Mouse (Mus musculus): ENCODE measurements around the gene Ccdc162.

The Ccdc162 gene

GRCm38 (mm10) chr10:41578541-41578940, 137.9 kb downstream of the Ccdc162 start:
- DNase-seq (ENCODE audit: low read depth, low spot score), result no peak

- no peak for DNase-seq (ENCODE audit: low read depth, low spot score)
Observed at GRCm38 (mm10) chr10:41576328-41576833, 140.1 kb downstream of the Ccdc162 start.

GRCm38 (mm10) chr10:41575451-41576327, 140.7 kb downstream of the Ccdc162 start:
- no peak for DNase-seq (ENCODE audit: low read depth, low spot score)

GRCm38 (mm10) chr10:41573190-41573589, 143.2 kb downstream of the Ccdc162 start:
- no peak for DNase-seq (ENCODE audit: low read depth, low spot score)

- no peak for DNase-seq (ENCODE audit: low read depth, low spot score)
Observed at GRCm38 (mm10) chr10:41572274-41572673, 144.2 kb downstream of the Ccdc162 start.

DNA sequence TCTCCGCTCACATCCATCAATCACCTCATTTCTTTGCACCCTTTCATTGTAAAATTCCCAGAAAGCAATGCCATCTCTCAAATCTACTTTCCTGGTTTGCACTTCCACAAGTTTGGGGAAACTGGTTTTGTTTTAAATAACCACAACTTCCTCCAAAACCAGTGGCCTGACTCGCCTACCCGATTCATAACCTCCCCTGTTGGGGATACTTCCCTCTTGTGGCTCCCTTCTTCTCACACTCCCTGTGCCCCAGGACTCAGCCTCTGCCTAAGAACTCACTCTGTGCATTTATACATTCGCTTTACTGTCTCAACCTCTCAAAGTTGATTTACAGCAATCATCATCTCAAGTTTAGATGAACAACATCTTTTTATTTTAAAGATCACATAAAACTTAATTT, 145.4 kb downstream of the Ccdc162 start:
- no peak for DNase-seq (ENCODE audit: low read depth, low spot score)

- no peak for DNase-seq (ENCODE audit: low read depth, low spot score)
Observed at GRCm38 (mm10) chr10:41568306-41568705, 148.1 kb downstream of the Ccdc162 start.

DNA sequence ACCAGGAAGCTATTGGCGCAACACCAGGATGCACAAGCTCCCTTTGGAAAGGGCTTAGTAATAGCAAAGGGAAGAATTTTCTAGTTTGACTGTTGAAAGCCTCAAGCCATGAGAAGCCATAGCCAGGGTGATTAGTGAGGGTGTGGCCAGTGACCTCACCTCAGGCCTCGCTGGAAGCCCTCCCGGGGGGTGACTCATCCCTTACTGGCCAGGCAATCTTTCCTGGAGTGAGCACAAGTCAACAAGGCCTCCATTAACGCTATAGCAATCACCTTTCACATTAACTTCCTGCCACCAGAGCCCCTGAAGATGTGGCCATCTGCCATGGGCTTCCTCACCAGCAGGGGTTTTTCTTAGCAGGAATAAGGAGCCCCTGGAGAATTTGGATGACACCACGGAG, 151.3 kb downstream of the Ccdc162 start:
- DNase-seq (ENCODE audit: low read depth, low spot score), result no peak

- DNase-seq (ENCODE audit: low read depth, low spot score), result no peak
Observed at GRCm38 (mm10) chr10:41561701-41562395, 154.6 kb downstream of the Ccdc162 start.

DNA sequence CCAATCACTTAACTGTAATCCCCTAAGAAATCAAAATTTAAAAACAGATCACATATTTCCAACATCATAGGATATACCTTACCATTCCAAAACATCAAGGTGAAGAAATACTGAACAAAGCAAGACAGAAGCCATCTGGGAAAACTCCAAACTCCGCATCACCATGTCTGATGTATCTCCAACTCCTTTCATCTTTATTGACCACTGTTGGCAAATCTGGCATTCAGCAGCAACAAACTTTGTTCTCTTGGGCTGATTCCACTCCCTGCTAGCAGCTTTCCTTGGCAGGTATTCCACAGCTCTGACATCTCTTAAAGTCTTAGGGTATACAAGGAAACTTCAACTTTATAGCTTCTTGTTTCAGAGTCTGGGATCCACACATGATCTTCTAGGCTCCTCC, 158.0 kb downstream of the Ccdc162 start:
- no peak for DNase-seq (ENCODE audit: low read depth, low spot score)

GRCm38 (mm10) chr10:41555081-41555480, 161.4 kb downstream of the Ccdc162 start:
- no peak for DNase-seq (ENCODE audit: low read depth, low spot score)

- DNase-seq (ENCODE audit: low read depth, low spot score), result no peak
Observed at GRCm38 (mm10) chr10:41553711-41554110, 162.7 kb downstream of the Ccdc162 start.

DNA sequence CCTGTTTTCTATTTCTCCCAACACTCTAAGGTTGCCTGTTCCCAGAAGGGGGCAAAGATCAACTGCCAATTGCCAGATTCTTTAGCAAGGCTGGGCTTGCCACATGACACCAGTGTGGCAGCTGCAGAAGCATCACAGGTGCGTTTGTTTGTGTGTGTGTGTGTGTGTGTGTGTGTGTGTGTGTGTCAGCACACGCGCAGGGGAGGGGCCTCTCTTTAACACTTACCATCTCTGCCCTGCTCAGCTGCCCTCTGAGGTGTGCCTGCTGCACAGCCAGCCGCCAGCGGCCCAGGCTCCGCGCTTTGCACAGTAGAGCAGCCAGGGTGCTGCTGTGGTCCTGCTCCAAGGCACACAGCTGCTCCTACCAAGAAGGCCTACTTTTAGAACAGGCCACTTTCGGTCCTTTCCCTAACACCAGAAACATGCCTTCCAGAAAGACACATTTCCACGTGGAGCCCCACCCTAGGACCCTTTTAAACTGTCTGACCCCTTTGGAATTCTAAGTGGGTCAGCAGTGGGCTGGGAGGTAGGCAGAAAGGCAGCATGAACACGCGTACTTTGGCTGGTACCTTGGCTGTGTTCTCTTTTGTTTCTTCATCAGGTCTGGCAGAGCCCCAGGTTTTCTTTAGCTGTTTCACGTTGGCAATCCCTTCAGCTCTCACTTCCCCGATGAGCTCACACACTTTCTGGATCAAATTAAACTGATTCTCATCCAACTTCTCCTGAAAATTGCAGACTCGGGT, 163.4 kb downstream of the Ccdc162 start:
- DNase-seq (ENCODE audit: low read depth, low spot score), result peak; percentile 56

DNA sequence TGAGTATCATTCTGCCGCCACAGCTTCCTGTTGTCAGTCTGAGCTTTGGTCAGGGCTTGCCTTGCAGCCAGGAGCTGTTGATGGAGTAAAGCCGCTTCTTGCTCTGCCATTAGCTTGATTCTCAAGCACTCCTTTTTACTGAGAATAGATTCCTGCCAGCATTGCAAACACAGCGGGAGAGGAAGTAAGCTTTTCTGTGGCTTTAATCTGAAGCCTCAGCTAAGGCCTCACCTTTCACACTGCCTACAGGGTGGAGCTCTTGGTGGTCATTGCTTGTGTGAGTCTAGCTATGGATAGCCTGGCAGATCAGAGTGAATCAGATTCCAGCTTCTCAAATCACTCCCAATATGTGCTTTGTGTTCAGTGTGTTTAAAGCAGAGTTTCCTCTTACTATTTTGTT, 164.1 kb downstream of the Ccdc162 start:
- no peak for DNase-seq (ENCODE audit: low read depth, low spot score)

DNA sequence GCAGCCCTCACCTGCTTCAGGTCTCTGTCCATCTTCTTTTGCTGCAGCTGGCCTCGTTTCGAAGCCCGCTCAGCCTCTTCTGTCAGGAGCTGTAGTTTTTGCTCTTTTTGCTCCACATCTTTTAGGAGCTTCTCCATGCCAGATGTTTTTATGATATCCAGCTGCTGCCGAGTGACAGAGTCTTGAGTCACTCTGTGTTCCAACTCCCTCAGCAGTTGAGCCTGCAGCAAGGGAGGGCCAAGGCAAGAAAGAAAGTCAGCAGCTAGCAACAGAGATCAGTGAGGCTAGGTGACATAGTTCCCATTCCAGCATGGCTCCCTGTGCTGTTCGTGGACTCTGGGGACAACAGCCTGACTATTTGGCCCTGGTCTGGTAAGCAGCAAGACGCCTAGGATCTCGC, 165.7 kb downstream of the Ccdc162 start:
- no peak for DNase-seq (ENCODE audit: low read depth, low spot score)

DNA sequence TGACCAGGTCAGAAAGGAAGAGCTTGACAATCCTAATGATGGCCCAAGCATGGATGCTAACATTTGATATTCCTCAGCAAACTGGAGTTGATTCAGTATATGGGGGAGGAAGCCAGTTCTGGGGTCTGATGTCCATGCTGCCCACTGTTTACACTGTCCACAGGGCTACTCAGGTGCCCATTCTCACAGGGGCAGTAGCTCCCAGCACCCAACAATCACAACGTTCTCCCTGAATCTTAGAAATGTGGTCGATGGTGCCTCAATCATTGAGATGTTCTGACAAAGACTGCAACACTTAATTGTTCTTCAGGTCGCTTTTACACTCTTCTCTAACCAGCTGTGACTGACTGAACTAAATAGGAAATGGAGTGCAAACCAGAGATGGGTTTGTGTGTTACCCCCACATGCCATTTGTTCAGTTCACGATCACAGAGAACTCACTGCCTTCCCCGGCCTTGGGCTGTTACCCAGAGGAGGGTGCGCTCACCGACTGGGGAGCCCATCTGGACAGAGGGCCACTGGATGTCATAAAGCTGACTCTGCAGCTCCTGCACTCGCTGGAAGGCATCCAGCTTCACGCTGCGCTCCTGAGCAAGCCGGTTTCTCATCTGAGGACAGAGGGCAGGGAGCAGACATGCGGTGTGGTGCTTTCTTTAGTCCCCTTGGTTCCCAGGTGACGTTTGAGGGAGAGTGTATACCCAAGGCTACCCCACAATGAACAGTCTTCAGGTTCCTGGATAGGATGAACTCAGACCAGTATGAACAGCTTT, 169.9 kb downstream of the Ccdc162 start:
- no peak for DNase-seq (ENCODE audit: low read depth, low spot score)

GRCm38 (mm10) chr10:41545224-41545755, 171.1 kb downstream of the Ccdc162 start:
- DNase-seq (ENCODE audit: low read depth, low spot score), result no peak

- DNase-seq (ENCODE audit: low read depth, low spot score), result no peak
Observed at GRCm38 (mm10) chr10:41544481-41545190, 171.8 kb downstream of the Ccdc162 start.

- no peak for DNase-seq (ENCODE audit: low read depth, low spot score)
Observed at GRCm38 (mm10) chr10:41543844-41544243, 172.6 kb downstream of the Ccdc162 start.

DNA sequence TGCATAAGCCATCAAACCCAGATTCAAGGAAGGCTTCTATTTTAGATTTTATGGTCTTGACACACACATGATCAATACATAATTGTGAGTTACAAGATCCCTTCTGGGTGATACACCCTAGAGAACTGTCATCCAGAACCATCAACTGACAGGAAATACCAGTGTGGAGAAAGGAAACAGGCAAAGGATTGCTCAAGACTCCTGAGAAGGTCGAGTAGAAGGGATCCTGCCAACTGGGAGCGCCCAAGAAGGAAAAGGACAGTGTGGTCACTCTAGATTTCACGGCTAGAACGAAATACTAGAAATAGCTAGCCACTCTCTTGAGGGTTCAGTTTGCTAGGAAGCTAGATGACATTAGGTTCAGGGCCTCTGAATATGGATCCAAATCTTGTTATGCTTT, 173.0 kb downstream of the Ccdc162 start:
- DNase-seq (ENCODE audit: low read depth, low spot score), result no peak

Data from mesoderm, embryonic 11.5 days (tissue).